Mouse (Mus musculus) MEL (cell line): ENCODE measurements at regions not wholly inside any gene's neighbourhood (a gene's known extent, or its start where the extent isn't known, plus 50 kb on each side); places are given as distances from the start of the nearest gene placed in this dataset.

Source experiments
- DNase-seq: peaks from one replicate; pipeline ENCODE4 v3.0.0; 2011; ENCODE audit warnings: low read depth, low spot score
- H3K27ac ChIP-seq: 2 replicates; pipeline ENCODE4 v1.5.1; 2012; ENCODE audit warnings: low read depth, mild to moderate bottlenecking, control low read depth, low read length, moderate library complexity; ENCODE audit not compliant: control insufficient read depth
- H3K27me3 ChIP-seq, 2 experiments: fragments of 150-350 bp in 1 of 2; sonication (generic) in 1 of 2; 2 replicates each; pipeline ENCODE4 v1.6.1; 2012; ENCODE audit warnings: low read length in 2 of 2, mild to moderate bottlenecking in 2 of 2, improper control_type of control experiment in 1 of 2, moderate library complexity in 1 of 2; ENCODE audit not compliant: insufficient read depth in 2 of 2, control insufficient read depth in 1 of 2
- H3K36me3 ChIP-seq, 2 experiments: 2 replicates each; pipeline ENCODE4 v1.6.1; 2012 to 2014; ENCODE audit warnings: low read length in 2 of 2, improper control_type of control experiment in 1 of 2, inconsistent platforms in 1 of 2, mild to moderate bottlenecking in 1 of 2; ENCODE audit not compliant: insufficient read depth in 2 of 2, control insufficient read depth in 1 of 2
- H3K4me1 ChIP-seq, 2 experiments: fragments of 150-350 bp in 1 of 2; sonication (generic) in 1 of 2; 2 replicates each; pipeline ENCODE4 v1.6.1; 2012; ENCODE audit warnings: low read length in 2 of 2, improper control_type of control experiment in 1 of 2, mild to moderate bottlenecking in 1 of 2; ENCODE audit not compliant: insufficient read depth in 2 of 2, control insufficient read depth in 1 of 2
- H3K4me3 ChIP-seq, 2 experiments: fragments of 150-350 bp in 1 of 2; sonication (generic) in 1 of 2; 2 replicates each; pipeline ENCODE4 v1.5.1; 2012; ENCODE audit warnings: low read depth in 2 of 2, low read length in 2 of 2, mild to moderate bottlenecking in 2 of 2, moderate library complexity in 2 of 2, control low read depth in 1 of 2, improper control_type of control experiment in 1 of 2; ENCODE audit not compliant: control insufficient read depth in 1 of 2, insufficient read depth in 1 of 2
- H3K79me2 ChIP-seq: 2 replicates; pipeline ENCODE4 v1.6.1; 2012; ENCODE audit warnings: mild to moderate bottlenecking, low read length, moderate library complexity; ENCODE audit not compliant: control insufficient read depth, poor library complexity, insufficient read depth
- H3K9ac ChIP-seq: 2 replicates; pipeline ENCODE4 v1.6.1; 2012; ENCODE audit warnings: low read depth, mild to moderate bottlenecking, control low read depth, low read length, moderate library complexity; ENCODE audit not compliant: control insufficient read depth, poor library complexity, severe bottlenecking
- H3K9me3 ChIP-seq: fragments of 150-350 bp; sonication (generic); replicated peaks from 2 replicates; pipeline ENCODE4 v1.6.1; 2012; ENCODE audit warnings: mild to moderate bottlenecking, low read length, improper control_type of control experiment, moderate library complexity; ENCODE audit not compliant: insufficient read depth
- BHLHE40 ChIP-seq: IDR thresholded peaks from 2 replicates; pipeline ENCODE4 v1.6.1; 2012; ENCODE audit warnings: low read depth, mild to moderate bottlenecking, inconsistent platforms, low read length, improper control_type of control experiment, borderline replicate concordance
- CHD2 ChIP-seq: IDR thresholded peaks from 2 replicates; pipeline ENCODE4 v1.6.1; 2011; ENCODE audit warnings: low read length, improper control_type of control experiment
- CTCF ChIP-seq, 3 experiments: IDR thresholded peaks in 2 of 3; conservative IDR thresholded peaks in 1 of 3; 2 replicates each; pipeline ENCODE4 v1.5.1; 2011 to 2012; ENCODE audit warnings: low read length in 3 of 3, low read depth in 2 of 3, mild to moderate bottlenecking in 2 of 3, improper control_type of control experiment in 1 of 3, inconsistent platforms in 1 of 3, mixed read lengths in 1 of 3, moderate library complexity in 1 of 3; ENCODE audit not compliant: control insufficient read depth in 1 of 3, insufficient read depth in 1 of 3, poor library complexity in 1 of 3, severe bottlenecking in 1 of 3
- E2F4 ChIP-seq: IDR thresholded peaks from 2 replicates; pipeline ENCODE4 v1.6.1; 2011; ENCODE audit warnings: low read depth, low read length, improper control_type of control experiment, borderline replicate concordance
- EP300 ChIP-seq, 2 experiments: IDR thresholded peaks; 2 replicates each; pipeline ENCODE4 v1.6.1; 2011; ENCODE audit warnings: improper control_type of control experiment in 2 of 2, low read length in 2 of 2, low read depth in 1 of 2, mild to moderate bottlenecking in 1 of 2
- ETS1 ChIP-seq: IDR thresholded peaks from 2 replicates; pipeline ENCODE4 v1.6.1; 2012; ENCODE audit warnings: low read depth, mild to moderate bottlenecking, inconsistent platforms, low read length, improper control_type of control experiment, moderate library complexity
- GATA1 ChIP-seq: IDR thresholded peaks from 2 replicates; pipeline ENCODE4 v1.6.1; 2011; ENCODE audit warnings: low read depth, low read length, improper control_type of control experiment
- JUND ChIP-seq: IDR thresholded peaks from 2 replicates; pipeline ENCODE4 v1.6.1; 2011; ENCODE audit warnings: low read depth, mild to moderate bottlenecking, improper control_type of control experiment, low read length
- KAT2A ChIP-seq: conservative IDR thresholded peaks from 2 replicates; pipeline ENCODE4 v1.6.1; 2012; ENCODE audit warnings: low read depth, low read length, improper control_type of control experiment, inconsistent platforms
- MAX ChIP-seq: IDR thresholded peaks from 2 replicates; pipeline ENCODE4 v1.6.1; 2011; ENCODE audit warnings: low read length, improper control_type of control experiment
- MAZ ChIP-seq: IDR thresholded peaks from 2 replicates; pipeline ENCODE4 v1.6.1; 2012; ENCODE audit warnings: low read depth, mild to moderate bottlenecking, inconsistent platforms, low read length, improper control_type of control experiment
- NRF1 ChIP-seq: IDR thresholded peaks from 2 replicates; pipeline ENCODE4 v1.6.1; 2014; ENCODE audit warnings: low read depth, mild to moderate bottlenecking, inconsistent platforms, low read length, improper control_type of control experiment, moderate library complexity; ENCODE audit not compliant: poor library complexity, insufficient read depth, severe bottlenecking
- POLR2AphosphoS5 ChIP-seq: IDR thresholded peaks from 2 replicates; pipeline ENCODE4 v1.6.1; 2012; ENCODE audit warnings: low read depth, borderline replicate concordance, mild to moderate bottlenecking, inconsistent platforms, low read length, moderate library complexity, mixed read lengths
- RCOR1 ChIP-seq: IDR thresholded peaks from 2 replicates; pipeline ENCODE4 v1.6.1; 2012; ENCODE audit warnings: low read depth, mild to moderate bottlenecking, inconsistent platforms, low read length, improper control_type of control experiment
- SMC3 ChIP-seq: IDR thresholded peaks from 2 replicates; pipeline ENCODE4 v1.6.1; 2011; ENCODE audit warnings: low read depth, low read length, improper control_type of control experiment
- TAL1 ChIP-seq: IDR thresholded peaks from 2 replicates; pipeline ENCODE4 v1.6.1; 2012; ENCODE audit warnings: mild to moderate bottlenecking, inconsistent platforms, low read length, moderate library complexity, mixed read lengths
- TBP ChIP-seq: IDR thresholded peaks from 2 replicates; pipeline ENCODE4 v1.8.0; 2011; ENCODE audit warnings: low read depth, low read length, improper control_type of control experiment
- TCF12 ChIP-seq: IDR thresholded peaks from 2 replicates; pipeline ENCODE4 v1.6.1; 2014; ENCODE audit warnings: low read depth, mild to moderate bottlenecking, inconsistent platforms, low read length, improper control_type of control experiment, moderate library complexity
- ZMIZ1 ChIP-seq: IDR thresholded peaks from 2 replicates; pipeline ENCODE4 v1.6.1; 2012; ENCODE audit warnings: low read depth, mild to moderate bottlenecking, inconsistent platforms, low read length, improper control_type of control experiment, moderate library complexity

DNA sequence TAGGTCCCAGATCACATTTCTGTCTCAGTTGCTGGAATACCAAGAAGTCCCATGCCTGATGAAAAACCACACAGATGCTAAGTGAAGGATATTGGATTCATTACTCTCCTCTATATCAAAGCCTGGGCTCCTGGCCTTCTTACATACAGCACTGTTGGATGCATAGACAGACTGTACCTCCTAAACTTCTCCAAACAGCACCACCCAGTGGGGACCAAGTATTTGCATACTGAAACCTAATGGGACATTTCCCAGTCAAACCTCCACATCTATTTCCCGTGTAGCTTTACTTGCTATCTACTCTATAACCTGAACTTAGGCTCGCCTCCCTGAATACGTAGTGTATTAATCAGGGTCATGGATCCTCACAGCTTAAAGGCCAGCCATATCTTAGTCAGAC lies 180.3 kb upstream of the Lmcd1 start:
- H3K9me3 ChIP-seq = no peaks in the 10 kb centered on the region
- no peak overlapping the region for H3K4me3 ChIP-seq
- H3K36me3 ChIP-seq = no peaks in the 10 kb centered on the region
- H3K9ac ChIP-seq = no peak overlapping the region
- no peaks in the 10 kb centered on the region for H3K79me2 ChIP-seq
- H3K27ac ChIP-seq = no peak overlapping the region
- no peak for TF ChIP-seq CTCF (IDR thresholded peaks at IDR 0.05 in 2 of 3, conservative IDR thresholded peaks at IDR 0.05 in 1 of 3; ENCODE audit: control insufficient read depth in 1 of 3, insufficient read depth in 1 of 3, low read depth in 2 of 3, low read length in 3 of 3, poor library complexity in 1 of 3, severe bottlenecking in 1 of 3)
- no peak for TF ChIP-seq RCOR1
- no peak for TF ChIP-seq E2F4
- H3K4me1 ChIP-seq = no peaks in the 10 kb centered on the region
- no peaks in the 10 kb centered on the region for H3K27me3 ChIP-seq
- DNase-seq = no peak

DNA sequence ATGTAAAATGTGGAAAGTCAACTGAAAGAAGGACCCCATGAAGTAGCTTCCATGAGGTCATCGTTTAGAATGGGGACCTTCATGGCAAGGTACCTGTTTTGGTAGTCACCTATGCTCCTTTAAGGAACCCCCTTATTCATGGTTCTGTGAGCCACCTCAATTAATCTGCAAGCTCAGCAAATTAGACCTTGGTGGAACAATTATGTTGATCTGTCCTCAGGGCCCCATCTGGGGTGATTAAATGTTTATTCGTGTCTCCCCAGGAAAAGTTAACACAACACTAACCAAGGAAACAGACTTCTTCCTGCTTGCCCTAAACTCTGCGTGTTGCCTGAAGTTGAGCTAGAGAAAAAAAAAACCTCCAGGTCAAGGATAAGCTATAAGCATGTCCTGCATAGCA lies 175.9 kb upstream of the Lmcd1 start:
- no peaks in the 10 kb centered on the region for H3K36me3 ChIP-seq
- no peaks in the 10 kb centered on the region for H3K4me1 ChIP-seq
- no peak for DNase-seq
- H3K27ac ChIP-seq = no peak overlapping the region
- TF ChIP-seq ZMIZ1 (no peak), MAX (no peak), TAL1 (no peak), GATA1 (no peak), EP300 (IDR thresholded peaks at IDR 0.05; ENCODE audit: low read depth in 1 of 2, low read length in 2 of 2) (no peak), ETS1 (no peak), NRF1 (no peak), KAT2A (no peak), TCF12 (no peak)
- no peaks in the 10 kb centered on the region for H3K79me2 ChIP-seq
- no peak overlapping the region for H3K4me3 ChIP-seq
- H3K9ac ChIP-seq = no peak overlapping the region
- H3K27me3 ChIP-seq = no peaks in the 10 kb centered on the region
- no peaks in the 10 kb centered on the region for H3K9me3 ChIP-seq

DNA sequence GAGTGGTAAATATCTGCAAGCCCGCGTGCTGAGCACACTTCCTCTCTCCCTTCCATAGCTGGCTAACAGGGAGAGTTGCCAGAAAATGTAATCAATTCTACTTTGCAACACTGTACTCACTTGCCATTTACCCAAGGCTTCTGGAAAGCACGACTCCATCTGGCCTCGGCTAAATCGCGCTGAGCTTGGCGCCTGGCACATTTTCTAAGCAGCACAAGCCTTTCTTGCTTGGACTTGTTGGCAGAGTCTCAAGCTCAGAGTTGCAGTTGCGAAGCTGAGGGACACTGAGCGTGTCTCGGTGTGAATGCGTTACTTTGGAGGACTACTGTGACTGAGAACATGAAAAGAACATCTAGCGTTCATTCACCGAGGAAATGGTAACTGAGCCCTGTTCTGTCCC lies 164.9 kb upstream of the Lmcd1 start:
- no peak for TF ChIP-seq JUND
- TF ChIP-seq BHLHE40 = no peak
- TF ChIP-seq MAX = no peak
- no peak for TF ChIP-seq TBP
- TF ChIP-seq CHD2 = no peak
- TF ChIP-seq POLR2AphosphoS5 = no peak
- no peak for TF ChIP-seq RCOR1
- TF ChIP-seq SMC3 = no peak
- TF ChIP-seq ZMIZ1 = no peak
- no peak for TF ChIP-seq MAZ
- Histone ChIP-seq H3K4me3 (no peak overlapping the region), H3K4me1 (no peaks in the 10 kb centered on the region), H3K9me3 (no peaks in the 10 kb centered on the region), H3K36me3 (no peaks in the 10 kb centered on the region), H3K9ac (no peak overlapping the region), H3K27ac (no peak overlapping the region), H3K79me2 (no peaks in the 10 kb centered on the region), H3K27me3 (no peaks in the 10 kb centered on the region)
- DNase-seq = no peak
